Mouse (Mus musculus): Measurements from ENCODE around the gene Ufd1. TPM values are rescaled to one million over a fixed set of nuclear protein-coding genes. Genes with fewer than 3 reads are reported as not detected.

Ufd1 gene
- polyA plus RNA-seq, 1 experiment, result 18.0 TPM

DNA sequence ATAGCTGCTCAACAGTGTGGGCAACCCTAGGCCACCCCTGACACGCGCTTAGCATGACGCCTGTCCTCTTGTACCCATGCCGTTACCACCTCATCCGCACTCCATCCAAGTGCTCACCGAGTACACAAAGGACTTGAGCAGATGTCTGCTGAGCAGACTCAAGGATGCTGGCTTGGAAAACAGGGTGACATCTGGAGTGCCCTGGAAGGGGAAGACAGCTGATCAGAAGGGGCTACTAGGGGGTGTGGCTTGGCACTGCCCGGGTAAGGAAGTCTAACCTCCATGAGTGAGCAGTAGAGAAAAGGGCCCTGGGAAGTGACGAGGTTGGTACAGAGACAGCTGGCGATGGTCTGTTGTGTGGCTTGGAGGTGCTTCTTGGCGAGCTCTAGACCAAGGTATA is 24.9 kb upstream of the Ufd1 start:
- TF ChIP-seq CTCF (IDR thresholded peaks at IDR 0.05; ENCODE audit: extremely low read depth, insufficient read depth, insufficient read length, insufficient replicate concordance) (no peak), POLR2A (IDR thresholded peaks at IDR 0.05; ENCODE audit: low read depth, low read length) (no peak)
- no peak overlapping the region for H3K4me3 ChIP-seq (ENCODE audit: extremely low read depth, insufficient read depth, insufficient read length)
- H3K4me1 ChIP-seq (ENCODE audit: control insufficient read depth, insufficient read depth, insufficient read length), result no peaks in the 10 kb centered on the region
- DNase-seq (ENCODE audit: low read depth in 1 of 2, low spot score in 2 of 2), result no peak
- no peak overlapping the region for H3K27ac ChIP-seq (ENCODE audit: insufficient read depth, low read length)
- 95% methylated on average over 10 of the region's 10 CpGs for WGBS
- H3K36me3 ChIP-seq (ENCODE audit: control insufficient read depth, insufficient read depth, low read length), result peaks cover 2% of the 10 kb centered on the region; the same call in 1 of the 2 replicates
- no peaks in the 10 kb centered on the region for H3K27me3 ChIP-seq (ENCODE audit: control insufficient read depth, insufficient read depth, low read length)

DNA sequence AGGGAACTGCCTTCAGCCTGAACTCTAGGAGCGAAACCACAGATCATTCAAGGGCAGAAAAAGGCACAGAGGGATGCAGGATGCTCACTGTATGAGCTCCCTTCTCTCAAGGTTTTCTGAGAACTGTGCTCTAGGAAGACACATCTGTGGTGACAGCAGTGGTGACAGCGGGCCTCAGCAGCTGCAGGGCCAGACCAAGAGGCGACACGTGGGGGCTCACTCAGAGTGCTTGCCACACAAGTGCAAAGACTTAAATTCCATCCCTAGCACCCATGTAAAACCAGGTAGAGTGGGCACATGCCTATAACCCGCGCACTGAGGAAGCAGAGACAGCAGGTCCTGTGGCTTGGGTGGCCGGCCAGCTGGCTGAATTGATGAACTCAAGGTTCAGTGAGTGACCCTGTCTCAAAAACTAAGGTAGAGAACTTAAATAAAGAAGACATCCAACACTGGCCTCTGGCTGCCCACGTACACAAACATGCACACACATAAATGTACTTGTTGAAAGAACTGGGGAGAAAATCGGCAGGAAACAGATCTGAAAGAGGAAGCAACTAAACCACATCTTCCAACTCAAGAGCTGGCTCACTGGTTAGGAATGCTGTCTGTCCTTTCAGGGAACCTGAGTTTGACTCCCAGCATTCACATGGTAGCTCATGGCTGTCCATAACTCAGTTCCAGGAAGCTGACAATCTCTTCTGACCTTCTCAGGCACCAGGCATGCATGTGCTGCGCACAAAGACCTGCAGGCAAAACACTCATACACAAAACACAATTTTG is 22.8 kb upstream of the Ufd1 start:
- TF ChIP-seq CTCF (IDR thresholded peaks at IDR 0.05; ENCODE audit: extremely low read depth, insufficient read depth, insufficient read length, insufficient replicate concordance), result no peak
- no peak for TF ChIP-seq POLR2A (IDR thresholded peaks at IDR 0.05; ENCODE audit: low read depth, low read length)
- no peak for DNase-seq (ENCODE audit: low read depth in 1 of 2, low spot score in 2 of 2)
- WGBS, result 65% methylated on average over 10 of the region's 10 CpGs
- no peaks in the 10 kb centered on the region for H3K27me3 ChIP-seq (ENCODE audit: control insufficient read depth, insufficient read depth, low read length)
- H3K4me3 ChIP-seq (ENCODE audit: extremely low read depth, insufficient read depth, insufficient read length), result no peak overlapping the region
- H3K36me3 ChIP-seq (ENCODE audit: control insufficient read depth, insufficient read depth, low read length), result peaks cover 2% of the 10 kb centered on the region; the same call in 1 of the 2 replicates
- H3K27ac ChIP-seq (ENCODE audit: insufficient read depth, low read length), result no peak overlapping the region
- no peaks in the 10 kb centered on the region for H3K4me1 ChIP-seq (ENCODE audit: control insufficient read depth, insufficient read depth, insufficient read length)

DNA sequence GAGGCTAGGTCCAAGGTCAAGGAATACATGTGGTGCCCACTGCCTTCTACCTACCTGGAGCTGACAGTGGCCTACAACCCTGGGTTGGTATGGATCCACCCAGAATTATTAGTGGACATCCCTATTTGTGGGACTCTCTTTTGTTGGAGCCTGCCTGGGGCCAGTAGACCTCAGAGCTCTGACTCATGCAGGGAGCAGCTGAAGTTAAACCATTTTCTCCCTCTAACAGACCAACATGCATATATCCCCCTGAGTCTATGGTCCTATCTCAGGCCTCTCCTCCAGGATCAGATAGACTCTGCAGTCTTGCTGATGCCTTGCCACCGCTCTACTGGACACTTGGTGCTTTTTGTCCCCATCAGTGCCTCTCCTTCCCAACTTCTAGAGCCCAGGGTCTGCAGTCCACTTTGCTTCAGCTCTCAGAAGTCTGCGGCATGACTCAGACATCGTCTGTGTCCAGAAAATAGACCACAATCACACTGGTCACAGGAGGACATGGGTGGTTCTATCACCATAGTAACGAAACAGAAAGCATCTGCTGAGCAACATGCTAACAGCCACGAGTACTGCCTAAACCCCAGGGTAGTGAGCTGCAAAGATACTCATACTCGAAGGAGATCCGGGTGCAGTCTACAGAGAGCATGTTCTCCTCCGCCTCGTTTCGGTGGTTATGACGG is 16.2 kb upstream of the Ufd1 start:
- WGBS, result 95% methylated on average over 11 of the region's 11 CpGs
- no peak for DNase-seq (ENCODE audit: low read depth in 1 of 2, low spot score in 2 of 2)
- TF ChIP-seq POLR2A (IDR thresholded peaks at IDR 0.05; ENCODE audit: low read depth, low read length) (no peak), CTCF (IDR thresholded peaks at IDR 0.05; ENCODE audit: extremely low read depth, insufficient read depth, insufficient read length, insufficient replicate concordance) (no peak)

DNA sequence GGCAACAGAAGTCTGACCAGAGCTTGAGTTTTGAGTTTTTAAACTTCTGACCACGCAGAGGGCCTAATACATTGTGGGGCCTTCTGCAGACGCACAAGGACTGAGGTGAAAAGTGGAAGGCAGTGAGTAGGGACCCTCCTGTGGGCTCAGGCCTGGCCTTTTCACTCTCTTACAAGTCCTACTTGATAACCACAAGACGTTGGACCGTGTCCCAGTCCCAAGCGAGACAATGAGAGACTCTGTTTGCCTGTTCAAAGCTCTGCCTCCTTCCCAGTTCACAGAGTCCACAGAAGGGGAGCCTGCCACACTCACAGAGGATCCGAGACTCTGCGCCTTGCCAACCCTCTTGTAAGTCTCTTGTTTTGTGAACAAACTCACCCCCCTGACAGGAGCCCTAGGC is 14.9 kb upstream of the Ufd1 start:
- 92% methylated on average over 7 of the region's 7 CpGs for WGBS
- Histone ChIP-seq H3K4me3 (ENCODE audit: extremely low read depth, insufficient read depth, insufficient read length) (no peak overlapping the region), H3K27me3 (ENCODE audit: control insufficient read depth, insufficient read depth, low read length) (no peaks in the 10 kb centered on the region), H3K27ac (ENCODE audit: insufficient read depth, low read length) (no peak overlapping the region), H3K36me3 (ENCODE audit: control insufficient read depth, insufficient read depth, low read length) (peaks cover 1% of the 10 kb centered on the region; the same call in 1 of the 2 replicates), H3K4me1 (ENCODE audit: control insufficient read depth, insufficient read depth, insufficient read length) (no peaks in the 10 kb centered on the region)
- TF ChIP-seq CTCF (IDR thresholded peaks at IDR 0.05; ENCODE audit: extremely low read depth, insufficient read depth, insufficient read length, insufficient replicate concordance), result no peak
- TF ChIP-seq POLR2A (IDR thresholded peaks at IDR 0.05; ENCODE audit: low read depth, low read length), result no peak
- no peak for DNase-seq (ENCODE audit: low read depth in 1 of 2, low spot score in 2 of 2)

More for the DNA sequence above, 16.2 kb upstream of the Ufd1 start:
- Histone ChIP-seq H3K4me3 (ENCODE audit: extremely low read depth, insufficient read depth, insufficient read length) (no peak overlapping the region), H3K4me1 (ENCODE audit: control insufficient read depth, insufficient read depth, insufficient read length) (no peaks in the 10 kb centered on the region), H3K27me3 (ENCODE audit: control insufficient read depth, insufficient read depth, low read length) (no peaks in the 10 kb centered on the region), H3K27ac (ENCODE audit: insufficient read depth, low read length) (no peak overlapping the region), H3K36me3 (ENCODE audit: control insufficient read depth, insufficient read depth, low read length) (no peaks in the 10 kb centered on the region)

DNA sequence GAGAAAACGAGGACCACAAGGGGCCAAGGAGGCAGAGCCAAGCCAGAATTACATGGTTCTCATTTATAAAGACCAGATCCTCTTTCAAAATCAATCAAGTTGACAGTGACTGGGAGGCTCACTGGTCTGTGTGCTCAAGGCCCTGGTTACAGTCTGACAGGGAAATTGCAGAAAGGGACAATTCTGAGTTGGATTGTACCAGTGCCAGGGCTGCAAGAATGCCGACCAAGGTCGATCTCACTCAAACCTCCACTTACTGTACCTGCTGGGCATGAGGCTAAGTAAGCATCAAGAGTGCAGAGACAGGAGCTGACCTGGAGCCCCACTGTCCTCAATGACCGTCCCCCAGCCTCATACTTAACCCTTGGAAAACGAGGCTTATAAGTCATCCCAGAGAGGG is 13.4 kb upstream of the Ufd1 start:
- 92% methylated on average over 5 of the region's 5 CpGs for WGBS
- Histone ChIP-seq H3K27me3 (ENCODE audit: control insufficient read depth, insufficient read depth, low read length) (no peaks in the 10 kb centered on the region), H3K4me1 (ENCODE audit: control insufficient read depth, insufficient read depth, insufficient read length) (no peaks in the 10 kb centered on the region), H3K36me3 (ENCODE audit: control insufficient read depth, insufficient read depth, low read length) (peaks cover 1% of the 10 kb centered on the region; the same call in 1 of the 2 replicates), H3K4me3 (ENCODE audit: extremely low read depth, insufficient read depth, insufficient read length) (no peak overlapping the region), H3K27ac (ENCODE audit: insufficient read depth, low read length) (no peak overlapping the region)
- no peak for DNase-seq (ENCODE audit: low read depth in 1 of 2, low spot score in 2 of 2)
- TF ChIP-seq POLR2A (IDR thresholded peaks at IDR 0.05; ENCODE audit: low read depth, low read length), result no peak
- TF ChIP-seq CTCF (IDR thresholded peaks at IDR 0.05; ENCODE audit: extremely low read depth, insufficient read depth, insufficient read length, insufficient replicate concordance), result no peak

DNA sequence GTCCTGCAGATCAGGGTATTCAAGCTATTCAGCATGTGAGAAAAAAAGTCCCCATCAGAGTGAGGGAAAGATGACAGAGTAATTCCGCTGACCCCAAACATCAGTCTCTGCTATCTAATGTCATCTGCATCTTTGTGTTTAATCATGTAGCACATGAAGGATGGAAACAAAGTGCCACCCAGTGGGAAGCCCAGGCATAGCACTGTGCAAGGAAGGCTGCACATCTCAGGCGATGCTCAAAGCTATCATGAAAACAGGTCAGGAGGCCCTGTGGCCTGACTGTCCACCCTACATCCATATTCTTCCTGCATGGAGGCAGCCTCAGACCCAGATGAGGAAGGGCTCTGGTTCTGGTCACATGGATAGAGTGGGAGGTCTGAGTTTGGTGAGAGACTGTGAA is 12.7 kb upstream of the Ufd1 start:
- no peak for DNase-seq (ENCODE audit: low read depth in 1 of 2, low spot score in 2 of 2)
- Histone ChIP-seq H3K27ac (ENCODE audit: insufficient read depth, low read length) (no peak overlapping the region), H3K36me3 (ENCODE audit: control insufficient read depth, insufficient read depth, low read length) (peaks cover 1% of the 10 kb centered on the region; the same call in 1 of the 2 replicates), H3K27me3 (ENCODE audit: control insufficient read depth, insufficient read depth, low read length) (no peaks in the 10 kb centered on the region), H3K4me1 (ENCODE audit: control insufficient read depth, insufficient read depth, insufficient read length) (no peaks in the 10 kb centered on the region), H3K4me3 (ENCODE audit: extremely low read depth, insufficient read depth, insufficient read length) (no peak overlapping the region)
- TF ChIP-seq POLR2A (IDR thresholded peaks at IDR 0.05; ENCODE audit: low read depth, low read length) (no peak), CTCF (IDR thresholded peaks at IDR 0.05; ENCODE audit: extremely low read depth, insufficient read depth, insufficient read length, insufficient replicate concordance) (no peak)
- WGBS, result 93% methylated on average over 2 of the region's 2 CpGs

All from spleen, adult 2 months (tissue).